Mouse (Mus musculus): ENCODE data around the gene Ipo4.

Gene Ipo4

DNA sequence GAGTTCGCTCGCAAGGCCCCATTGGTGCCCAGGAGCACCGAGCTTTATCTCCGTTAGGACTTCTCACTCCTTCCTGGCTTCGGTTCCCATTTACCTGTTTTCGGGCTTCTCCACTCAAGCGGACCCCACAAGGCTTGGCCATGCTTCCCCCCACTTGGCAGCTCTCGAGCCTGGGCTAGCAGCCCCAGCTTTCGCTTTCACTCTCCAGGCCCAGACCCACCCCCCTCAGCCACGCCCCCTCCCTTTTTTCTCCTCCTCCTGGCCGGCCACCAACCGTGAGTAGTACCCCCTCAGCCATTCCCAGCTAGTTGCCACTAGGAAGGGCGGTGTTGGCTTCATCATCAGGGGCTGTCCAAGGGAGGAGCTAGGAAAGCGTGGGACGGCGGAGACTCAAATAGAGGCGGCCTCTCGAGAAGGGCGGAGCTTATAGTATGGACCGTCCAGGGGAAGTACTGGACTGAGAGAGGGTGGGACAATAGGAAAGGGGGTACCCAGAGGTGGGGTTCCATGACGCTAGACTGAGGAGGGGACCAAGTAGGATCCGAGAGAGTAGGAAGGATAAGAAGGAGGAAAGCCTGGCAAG, 44.9 kb downstream of the Ipo4 start, which contains the start of gene Psme2:
Psme2 (minus strand) TSS at position 366 of the 583 bp plus-strand sequence.
- peak; percentile 94 for DNase-seq (ENCODE audit: low read depth, low spot score)

DNA sequence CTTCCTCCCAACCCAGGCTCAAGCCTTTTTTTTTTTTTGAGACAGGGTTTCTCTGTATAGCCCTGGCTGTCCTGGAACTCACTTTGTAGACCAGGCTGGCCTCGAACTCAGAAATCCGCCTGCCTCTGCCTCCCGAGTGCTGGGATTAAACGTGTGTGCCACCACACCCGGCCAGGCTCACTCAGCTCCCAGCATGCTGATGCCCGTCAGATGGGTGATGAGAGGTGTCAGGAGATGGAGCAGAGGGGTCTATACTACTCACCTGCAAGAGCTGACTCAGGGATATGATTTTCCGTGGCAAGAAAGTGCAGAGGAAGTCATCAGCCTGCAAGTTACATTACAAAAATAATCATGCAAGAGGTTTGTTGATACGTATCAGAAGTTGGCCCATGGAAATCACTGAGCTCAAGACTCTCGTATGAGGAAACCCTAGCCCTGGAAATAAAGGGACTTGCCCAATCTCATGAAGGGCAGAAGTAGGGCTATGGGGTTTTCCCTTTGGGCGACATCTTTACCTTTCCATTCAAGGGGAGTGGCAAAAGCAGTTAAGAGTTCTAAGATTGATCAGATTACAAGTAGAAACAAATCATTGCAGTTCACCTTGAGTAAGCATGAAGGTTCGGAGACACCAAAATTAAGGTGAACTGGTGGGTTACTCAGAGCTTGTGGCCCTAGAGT, 45.8 kb downstream of the Ipo4 start:
- no peak for DNase-seq (ENCODE audit: low read depth, low spot score)

- DNase-seq (ENCODE audit: low read depth, low spot score): no peak
Observed at GRCm38 (mm10) chr14:55589271-55589670, 46.5 kb downstream of the Ipo4 start.

DNA sequence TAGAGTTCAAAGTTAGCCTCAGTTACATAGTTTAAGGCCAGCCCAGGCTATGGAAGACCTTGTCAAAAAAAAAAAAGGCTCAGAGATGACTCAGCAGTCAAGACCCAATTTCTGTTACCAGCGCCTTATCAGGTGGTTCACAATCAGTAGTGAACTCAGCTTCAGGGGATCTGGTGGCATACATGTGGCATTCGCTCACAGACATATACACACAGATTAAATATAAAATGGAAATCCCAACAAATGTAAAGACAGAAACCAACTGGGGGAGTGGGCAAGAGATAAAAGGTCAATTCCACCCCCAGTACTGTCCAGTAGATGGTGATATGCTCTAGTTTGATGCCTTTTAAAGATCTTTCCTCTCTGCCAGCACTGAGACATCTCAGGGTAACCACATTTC, 49.6 kb downstream of the Ipo4 start:
- no peak for DNase-seq (ENCODE audit: low read depth, low spot score)

GRCm38 (mm10) chr14:55585566-55585960, 50.2 kb downstream of the Ipo4 start:
- no peak for DNase-seq (ENCODE audit: low read depth, low spot score)

GRCm38 (mm10) chr14:55584702-55585565, 50.8 kb downstream of the Ipo4 start, which contains the start of gene Emc9:
Gene Emc9 (minus strand): TSS chr14:55585302.
- no peak for DNase-seq (ENCODE audit: low read depth, low spot score)

DNA sequence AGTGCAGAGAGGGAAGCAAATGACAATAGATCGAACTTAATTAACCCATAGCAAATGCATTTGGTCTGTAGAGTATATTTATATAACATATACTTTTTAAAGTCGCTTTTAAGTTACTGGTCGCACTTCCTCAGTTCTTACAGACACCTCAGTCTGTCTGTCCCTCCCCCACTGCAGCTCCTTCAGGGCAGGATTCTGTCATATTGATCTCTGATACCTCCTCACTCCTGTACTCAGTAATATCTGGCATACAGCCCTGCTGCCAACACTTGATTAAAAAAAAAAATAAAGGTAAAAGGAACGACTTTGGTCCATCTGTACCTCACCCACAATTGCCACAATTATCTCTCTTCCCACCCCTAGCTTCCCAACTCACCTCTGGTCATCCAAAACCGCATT, 51.5 kb downstream of the Ipo4 start:
- no peak for DNase-seq (ENCODE audit: low read depth, low spot score)

DNA sequence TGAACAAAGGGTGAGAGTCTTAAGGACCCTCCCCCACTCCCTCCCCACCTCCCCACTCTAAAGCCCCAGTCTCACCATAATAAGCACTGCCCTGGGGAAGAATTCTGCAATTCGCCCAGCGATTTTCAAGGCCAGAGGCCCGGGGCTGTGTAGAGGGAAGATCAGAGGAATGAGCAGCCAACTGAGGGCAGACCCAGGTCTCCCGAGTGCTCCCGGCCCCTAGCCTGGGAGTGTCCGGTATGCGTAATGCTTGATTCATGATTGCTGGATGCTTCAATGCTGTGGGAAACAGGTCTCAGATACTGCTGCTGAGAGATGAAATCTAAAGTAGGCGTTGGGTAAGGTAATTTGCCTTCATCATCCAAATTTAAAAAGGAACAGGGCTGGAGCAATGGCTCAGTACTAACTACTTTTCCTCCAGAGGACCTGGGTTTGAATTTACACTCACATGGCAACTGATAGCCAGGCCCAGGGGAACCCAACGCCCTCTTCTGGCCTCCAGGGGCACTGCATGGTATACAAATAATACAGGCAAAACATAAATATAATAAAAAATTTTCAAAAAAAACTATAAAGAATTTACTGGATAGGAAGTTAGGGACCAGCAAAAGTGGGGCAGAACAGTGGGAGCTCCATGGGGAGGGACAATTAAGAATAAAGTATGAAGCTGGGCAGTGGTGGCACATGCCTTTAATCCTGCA, 53.6 kb downstream of the Ipo4 start:
- no peak for DNase-seq (ENCODE audit: low read depth, low spot score)

GRCm38 (mm10) chr14:55580731-55581130, 55.0 kb downstream of the Ipo4 start:
- DNase-seq (ENCODE audit: low read depth, low spot score): no peak

- DNase-seq (ENCODE audit: low read depth, low spot score): no peak
Observed at GRCm38 (mm10) chr14:55579511-55580496, 56.0 kb downstream of the Ipo4 start.

DNA sequence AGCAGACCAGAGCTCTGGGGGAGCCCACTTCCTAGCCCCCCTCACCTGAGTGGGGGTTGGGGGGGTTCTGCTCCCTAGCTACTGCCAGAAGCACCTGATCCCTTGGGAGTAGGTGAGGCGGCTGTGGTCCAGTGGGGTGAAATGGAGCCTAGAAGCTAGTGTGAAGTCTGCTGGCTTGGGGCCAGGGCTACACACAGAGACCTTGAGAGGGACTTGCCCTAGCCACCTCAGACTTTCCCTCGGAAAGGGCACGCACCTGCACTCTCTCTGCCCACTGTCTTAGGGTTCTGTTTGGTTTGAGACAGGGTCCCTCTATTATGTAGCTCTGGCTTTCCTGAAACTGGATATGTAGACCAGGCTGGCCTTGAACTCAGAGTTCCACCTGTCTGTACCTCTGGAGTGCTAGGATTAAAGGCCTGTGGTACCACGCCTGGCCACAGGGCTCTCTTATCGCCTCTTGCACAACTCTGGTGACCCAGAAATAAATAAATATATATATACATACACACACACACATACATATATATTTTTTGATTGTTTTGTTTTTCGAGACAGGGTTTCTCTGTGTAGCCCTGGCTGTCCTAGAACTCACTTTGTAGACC, 57.0 kb downstream of the Ipo4 start:
- DNase-seq (ENCODE audit: low read depth, low spot score): no peak

DNA sequence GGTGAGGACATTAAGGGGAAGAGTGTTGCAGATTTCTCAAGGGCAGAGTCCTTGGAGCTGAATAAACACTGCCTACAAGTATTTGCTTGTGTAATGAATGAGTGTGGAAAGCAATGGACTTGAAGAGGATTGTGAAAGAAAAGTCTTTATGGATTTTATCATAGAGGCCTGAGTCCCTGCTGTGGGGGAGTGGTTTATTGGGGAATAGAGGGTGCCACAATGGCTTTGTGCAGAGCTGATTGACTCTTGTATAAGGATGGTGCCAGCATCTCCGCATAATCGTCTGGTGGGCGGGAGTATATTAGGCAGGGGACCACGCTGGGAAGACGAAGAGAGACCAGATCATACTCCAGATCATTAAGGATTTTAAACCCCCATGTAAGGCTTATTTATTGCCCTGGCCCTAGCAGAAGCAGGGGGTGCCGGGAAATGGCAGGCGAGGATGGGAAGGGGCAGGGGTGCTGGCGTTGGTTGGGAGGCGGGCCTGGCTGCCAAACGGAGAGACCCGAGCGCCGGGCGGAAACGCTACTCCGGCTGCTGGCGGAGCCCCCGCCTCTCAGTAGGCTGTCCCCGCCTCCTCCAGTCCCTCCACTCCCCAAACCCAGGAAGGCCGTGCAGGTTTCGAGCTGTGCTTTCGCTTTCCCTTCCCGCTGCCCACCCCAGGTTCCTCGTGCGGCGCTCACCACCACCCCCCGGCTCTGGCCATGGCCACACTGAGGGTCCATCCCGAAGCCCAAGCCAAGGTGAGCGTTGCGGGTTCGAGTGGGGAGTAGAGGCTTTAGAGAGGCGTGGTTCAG, 57.7 kb downstream of the Ipo4 start, which contains the start of gene Psme1:
Psme1 (plus strand) TSS at position 253 of the 797 bp plus-strand sequence.
- DNase-seq (ENCODE audit: low read depth, low spot score): peak; percentile 65

DNA sequence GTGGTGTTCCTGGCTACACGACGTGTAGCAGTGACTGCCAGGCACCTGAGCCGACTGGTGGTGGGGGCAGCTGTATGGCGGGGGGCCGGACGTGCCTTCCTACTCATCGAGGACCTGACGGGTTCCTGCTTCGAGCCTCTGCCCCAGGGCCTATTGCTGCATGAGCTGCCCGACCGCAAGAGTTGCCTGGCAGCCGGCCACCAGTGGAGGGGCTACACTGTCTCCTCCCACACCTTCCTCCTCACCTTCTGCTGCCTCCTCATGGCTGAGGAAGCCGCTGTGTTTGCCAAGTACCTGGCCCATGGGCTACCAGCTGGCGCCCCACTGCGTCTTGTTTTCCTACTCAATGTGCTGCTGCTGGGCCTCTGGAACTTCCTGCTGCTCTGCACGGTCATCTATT, 59.4 kb downstream of the Ipo4 start:
- DNase-seq (ENCODE audit: low read depth, low spot score): no peak

DNA sequence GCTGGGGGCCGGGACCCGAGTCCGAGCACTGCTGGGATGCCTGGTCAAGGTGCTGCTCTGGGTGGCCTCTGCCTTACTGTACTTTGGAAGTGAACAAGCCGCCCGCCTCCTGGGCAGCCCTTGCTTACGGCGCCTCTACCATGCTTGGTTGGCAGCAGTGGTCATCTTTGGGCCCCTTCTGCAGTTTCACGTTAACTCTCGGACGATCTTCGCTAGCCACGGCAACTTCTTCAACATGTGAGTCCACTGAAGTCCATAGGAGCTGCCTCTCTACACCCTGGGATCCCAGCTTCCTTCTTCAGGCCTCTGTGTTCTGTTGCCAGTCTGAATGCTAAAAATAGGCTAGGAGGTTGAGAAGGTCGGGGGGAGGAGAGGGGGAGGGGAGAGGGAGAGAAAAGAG, 60.0 kb downstream of the Ipo4 start:
- no peak for DNase-seq (ENCODE audit: low read depth, low spot score)
